Mouse (Mus musculus) midbrain, embryonic 14.5 days (tissue): ENCODE data around the gene Chaf1a. TPM values are rescaled to one million over a fixed set of nuclear protein-coding genes. Genes with fewer than 3 reads are reported as not detected.
"Not testable (repeated sequence)": the region's sequence is repeated elsewhere in the genome, so short reads cannot be mapped to it uniquely, and the experiment has no call there.

ENCODE experiments used
- ATAC-seq: fragments of 200-750 bp; cut with Nextera tagmentation; 2 replicates; pipeline ENCODE4 v1.8.0; 2017; ENCODE audit warnings: moderate number of reproducible peaks, moderate library complexity; ENCODE audit not compliant: low FRiP score, low TSS enrichment
- DNase-seq: peaks from one replicate; pipeline ENCODE4 v3.0.0-alpha.2; 2015
- H3K27ac ChIP-seq: fragments of 300-500 bp; sonication (generic); replicated peaks from 2 replicates; pipeline ENCODE4 v1.5.1; 2014; ENCODE audit warnings: mild to moderate bottlenecking, low read depth, low read length, moderate library complexity
- H3K27me3 ChIP-seq: fragments of 300-500 bp; sonication (generic); 2 replicates; pipeline ENCODE4 v1.6.1; 2014; ENCODE audit warnings: low read length, control low read depth, mixed read lengths; ENCODE audit not compliant: control insufficient read depth, insufficient read depth
- H3K36me3 ChIP-seq: fragments of 300-500 bp; sonication (generic); 2 replicates; pipeline ENCODE4 v1.6.1; 2014; ENCODE audit warnings: low read length, control low read depth; ENCODE audit not compliant: control insufficient read depth, insufficient read depth
- H3K4me1 ChIP-seq: fragments of 300-500 bp; sonication (generic); 2 replicates; pipeline ENCODE4 v1.6.1; 2014; ENCODE audit warnings: mild to moderate bottlenecking, antibody characterized with exemption, low read length, control low read depth; ENCODE audit not compliant: control insufficient read depth, insufficient read depth
- H3K4me2 ChIP-seq: fragments of 300-500 bp; sonication (generic); 2 replicates; pipeline ENCODE4 v1.6.1; 2014; ENCODE audit warnings: mild to moderate bottlenecking, low read length, moderate library complexity
- H3K4me3 ChIP-seq: fragments of 300-500 bp; sonication (generic); replicated peaks from 2 replicates; pipeline ENCODE4 v1.5.1; 2014; ENCODE audit warnings: low read depth, low read length
- H3K9ac ChIP-seq: fragments of 300-500 bp; sonication (generic); replicated peaks from 2 replicates; pipeline ENCODE4 v1.6.1; 2014; ENCODE audit warnings: mild to moderate bottlenecking, low read length, moderate library complexity
- H3K9me3 ChIP-seq: fragments of 300-500 bp; sonication (generic); 2 replicates; pipeline ENCODE4 v1.6.1; 2016; ENCODE audit warnings: low read length, control low read depth, mixed read lengths; ENCODE audit not compliant: control insufficient read depth
- WGBS: fragments of 180-500 bp; shearing (Covaris S2); extraction: QIAGEN DNeasy Blood & Tissue Kit; methylation state at CpG from one replicate; pipeline ENCODE4 v1.1.7; 2014; 5-methylcytosine and 5-hydroxymethylcytosine counted together
- polyA plus RNA-seq: library from polyadenylated mRNA; unstranded; fragments of >200 nt; fragmentation: Nextera tagmentation; extraction: Ambion mirVana; gene quantifications from 2 replicates; pipeline ENCODE4 v1.2.1, GENCODE M21; 2014

The Chaf1a gene
- polyA plus RNA-seq, 1 experiment from 2014 or later: 4.8 TPM

DNA sequence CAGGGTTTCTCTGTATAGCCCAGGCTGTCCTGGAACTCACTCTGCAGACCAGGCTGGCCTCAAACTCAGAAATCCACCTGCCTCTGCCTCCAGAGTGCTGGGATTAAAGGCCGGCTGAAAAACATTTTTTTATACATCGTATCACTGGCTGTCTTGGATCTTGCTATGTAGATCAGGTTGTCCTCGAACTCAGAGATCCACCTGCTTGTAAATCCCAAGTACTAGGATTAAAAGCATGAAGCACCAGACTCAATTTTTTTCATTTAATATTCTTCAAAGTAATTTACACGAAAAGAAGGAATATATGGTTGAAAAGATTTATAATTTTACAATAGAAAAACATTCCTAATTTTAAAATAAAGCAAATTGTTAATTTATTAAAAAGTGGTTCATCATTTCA lies 894 bp upstream of the Chaf1a start:
- Histone ChIP-seq H3K27me3 (no peaks in the 10 kb centered on the region), H3K9me3 (no peaks in the 10 kb centered on the region), H3K4me3 (peak overlapping the region; percentile 77), H3K36me3 (peaks cover 8% of the 10 kb centered on the region), H3K9ac (no peak overlapping the region), H3K4me1 (peaks cover 18% of the 10 kb centered on the region), H3K4me2 (peak overlapping the region; percentile 91), H3K27ac (no peak overlapping the region)
- no peak for ATAC-seq
- DNase-seq: no peak
- 83% methylated on average over 4 of the region's 4 CpGs for WGBS

DNA sequence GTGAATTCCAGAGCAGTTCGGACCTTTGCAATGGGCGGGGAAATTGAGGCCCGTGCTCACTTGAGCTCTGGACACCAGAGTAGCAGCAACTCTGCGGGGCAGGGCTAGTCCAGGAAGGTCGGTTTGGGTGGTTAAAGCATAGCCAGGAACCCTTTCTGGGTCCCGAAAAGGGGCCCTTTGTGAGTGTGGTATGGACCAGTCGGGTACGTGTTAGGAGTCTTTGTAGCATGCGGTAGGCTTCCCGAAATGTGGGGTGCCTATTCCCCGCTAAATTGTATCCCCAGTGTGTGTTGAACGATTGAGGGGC lies 571 bp downstream of the Chaf1a start:
- H3K36me3 ChIP-seq: peaks cover 2% of the 10 kb centered on the region; the same call in 1 of the 2 replicates
- no peak overlapping the region for H3K27ac ChIP-seq
- no peaks in the 10 kb centered on the region for H3K9me3 ChIP-seq
- H3K9ac ChIP-seq: peak overlapping the region; percentile 60
- peak overlapping the region; percentile 91 for H3K4me2 ChIP-seq
- H3K4me3 ChIP-seq: peak overlapping the region; percentile 77
- peaks cover 8% of the 10 kb centered on the region; the same call in 1 of the 2 replicates for H3K4me1 ChIP-seq
- DNase-seq (no peak), ATAC-seq (no peak)
- 3% methylated on average over 12 of the region's 12 CpGs for WGBS
- no peaks in the 10 kb centered on the region for H3K27me3 ChIP-seq

DNA sequence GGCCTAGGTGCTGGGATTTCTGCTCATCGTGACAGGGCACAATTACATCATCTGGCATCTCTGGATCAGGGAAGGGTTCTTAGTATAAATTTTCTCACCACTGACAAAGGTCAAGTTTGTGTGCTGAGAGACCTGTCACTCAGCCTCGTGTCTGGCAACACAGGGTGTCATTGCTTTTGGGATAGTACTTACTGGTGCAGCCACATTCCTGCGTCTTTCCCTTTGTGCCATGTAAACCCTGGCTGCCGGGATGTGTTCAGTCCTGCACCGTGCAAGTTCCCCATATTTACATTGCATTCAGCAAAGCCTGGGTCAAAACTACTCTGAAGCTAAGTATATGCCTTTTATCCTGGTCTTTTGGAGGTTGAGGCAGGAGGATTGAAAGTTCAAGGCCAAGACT lies 11.1 kb downstream of the Chaf1a start:
- no peak for DNase-seq
- ATAC-seq: no peak
- H3K9me3 ChIP-seq: no peaks in the 10 kb centered on the region
- H3K4me2 ChIP-seq: no peak overlapping the region
- peaks cover 15% of the 10 kb centered on the region for H3K36me3 ChIP-seq
- no peaks in the 10 kb centered on the region for H3K27me3 ChIP-seq
- 92% methylated on average over 5 of the region's 5 CpGs for WGBS
- no peak overlapping the region for H3K27ac ChIP-seq
- no peak overlapping the region for H3K9ac ChIP-seq
- H3K4me1 ChIP-seq: no peaks in the 10 kb centered on the region
- no peak overlapping the region for H3K4me3 ChIP-seq

DNA sequence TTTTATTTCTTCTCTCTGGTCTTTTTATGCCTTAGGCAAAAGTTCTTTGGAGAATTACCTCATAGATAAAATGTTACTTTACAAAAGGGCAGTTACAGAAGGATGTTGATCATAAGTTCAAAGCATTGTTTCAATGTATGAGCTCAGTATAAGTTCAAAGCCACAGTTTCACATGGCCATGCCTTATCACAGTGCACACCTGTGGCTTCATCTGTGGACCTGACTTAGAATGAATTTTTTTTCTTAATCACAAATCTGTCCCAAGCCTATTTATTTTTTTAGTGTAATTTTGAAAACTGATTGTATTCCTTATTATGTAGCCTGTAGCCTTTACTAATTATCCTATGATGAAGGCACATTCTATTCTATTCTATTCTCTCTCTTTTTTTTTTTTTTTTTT lies 14.7 kb downstream of the Chaf1a start:
- Histone ChIP-seq H3K9me3 (no peaks in the 10 kb centered on the region), H3K27ac (no peak overlapping the region), H3K9ac (no peak overlapping the region), H3K4me2 (no peak overlapping the region), H3K27me3 (no peaks in the 10 kb centered on the region), H3K36me3 (peaks cover 17% of the 10 kb centered on the region), H3K4me3 (no peak overlapping the region), H3K4me1 (no peaks in the 10 kb centered on the region)
- DNase-seq: no peak
- no peak for ATAC-seq

DNA sequence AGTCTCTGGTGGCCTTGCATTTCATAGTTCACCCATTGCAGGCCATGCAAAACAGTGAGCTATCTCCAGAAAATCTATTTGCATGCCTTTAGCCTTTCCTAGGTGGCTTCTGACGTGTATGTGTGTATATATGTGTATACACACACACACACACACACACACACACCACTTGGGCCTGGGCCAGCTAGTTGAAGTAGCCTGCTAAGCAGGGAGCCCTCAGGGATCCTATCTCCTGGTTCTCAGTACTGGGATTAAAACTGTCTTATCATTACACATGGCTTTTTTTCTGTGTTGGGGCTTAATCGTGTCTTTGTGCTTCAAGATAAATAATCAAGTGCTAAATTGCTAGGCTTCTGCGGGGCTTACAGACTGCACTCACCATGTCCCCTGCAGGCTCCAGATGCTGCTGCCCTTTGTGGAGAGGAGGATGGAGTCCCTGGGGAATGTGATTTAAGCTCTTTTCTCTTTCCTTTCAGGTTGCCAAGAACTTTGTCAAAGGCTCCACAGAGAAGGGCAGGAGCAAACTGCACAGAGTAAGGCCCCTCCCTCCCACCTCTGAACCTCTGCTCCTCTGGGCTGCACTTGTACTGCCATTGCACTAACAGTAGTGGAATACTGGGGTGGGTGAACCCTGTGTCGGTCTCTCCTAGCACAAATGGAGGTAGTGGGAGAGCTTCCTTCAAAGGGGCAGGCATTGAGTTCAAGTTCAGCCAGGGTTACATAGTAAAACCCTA lies 15.9 kb downstream of the Chaf1a start:
- Histone ChIP-seq H3K4me2 (no peak overlapping the region), H3K27me3 (no peaks in the 10 kb centered on the region), H3K4me1 (no peaks in the 10 kb centered on the region), H3K9me3 (no peaks in the 10 kb centered on the region), H3K36me3 (peaks cover 17% of the 10 kb centered on the region), H3K4me3 (no peak overlapping the region), H3K27ac (0 out of 2 replicates have a peak overlapping the region, but pooled peaks have one; percentile 26), H3K9ac (no peak overlapping the region)
- ATAC-seq: peak; percentile 65
- 53% methylated on average over 4 of the region's 4 CpGs for whole genome bisulfite sequencing
- peak; percentile 61 for DNase-seq

DNA sequence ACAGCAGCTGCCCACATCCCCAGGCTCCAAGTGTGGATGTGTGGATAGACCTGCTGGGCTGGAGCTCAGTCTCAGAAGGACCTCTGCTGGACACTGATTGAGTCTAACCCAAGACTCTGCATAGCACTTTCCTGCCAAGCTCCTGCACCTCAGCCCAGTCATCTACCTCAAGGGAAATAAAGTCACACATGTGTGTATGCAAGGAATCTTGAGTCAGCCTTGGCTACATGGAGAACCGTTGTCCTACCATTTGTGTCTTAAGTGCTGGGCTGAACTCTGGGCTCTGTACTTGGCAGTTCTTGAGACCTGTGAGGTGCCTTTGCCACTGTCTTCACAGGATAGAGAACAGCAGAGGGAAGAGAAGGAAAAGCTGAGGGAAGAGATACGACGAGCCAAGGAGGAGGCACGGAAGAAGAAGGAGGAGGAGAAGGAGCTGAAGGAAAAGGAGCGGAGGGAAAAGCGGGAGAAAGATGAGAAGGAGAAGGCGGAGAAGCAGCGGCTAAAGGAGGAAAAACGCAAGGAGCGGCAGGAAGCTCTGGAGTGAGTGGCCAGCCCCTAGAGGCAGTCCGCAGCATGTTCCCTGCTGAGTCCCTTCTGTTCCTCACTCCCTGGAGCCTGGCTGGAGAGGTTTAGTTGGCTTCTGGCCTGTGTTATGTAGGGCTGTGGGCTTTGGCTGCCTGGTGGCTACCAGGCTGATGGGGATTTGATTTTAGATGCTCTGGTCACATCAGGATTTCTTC lies 17.3 kb downstream of the Chaf1a start:
- Histone ChIP-seq H3K9me3 (no peaks in the 10 kb centered on the region), H3K4me2 (no peak overlapping the region), H3K36me3 (peaks cover 20% of the 10 kb centered on the region), H3K4me3 (no peak overlapping the region), H3K9ac (no peak overlapping the region), H3K4me1 (no peaks in the 10 kb centered on the region), H3K27ac (no peak overlapping the region), H3K27me3 (no peaks in the 10 kb centered on the region)
- WGBS: 79% methylated on average over 11 of the region's 11 CpGs
- ATAC-seq (no peak), DNase-seq (no peak)

DNA sequence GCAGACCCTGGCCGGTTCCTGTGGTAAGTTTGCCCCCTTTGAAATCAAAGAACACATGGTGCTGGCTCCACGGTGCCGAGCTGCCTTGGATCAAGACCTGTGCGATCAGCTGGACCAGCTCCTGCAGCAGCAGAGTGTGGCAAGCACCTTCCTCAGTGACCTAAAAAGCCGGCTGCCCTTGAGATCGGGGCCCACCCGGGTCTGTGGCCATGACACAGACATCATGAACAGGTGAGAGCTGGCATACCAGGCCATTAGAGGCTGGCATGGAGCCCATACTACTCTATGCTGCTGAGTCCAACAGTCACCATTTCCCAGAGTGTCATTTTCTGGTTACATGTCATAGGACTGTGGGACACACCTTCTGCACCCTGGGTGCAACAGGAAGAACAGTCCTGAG lies 21.8 kb downstream of the Chaf1a start:
- Histone ChIP-seq H3K27ac (no peak overlapping the region), H3K4me2 (no peak overlapping the region), H3K27me3 (no peaks in the 10 kb centered on the region), H3K36me3 (peaks cover 51% of the 10 kb centered on the region), H3K9ac (no peak overlapping the region), H3K4me1 (no peaks in the 10 kb centered on the region), H3K9me3 (no peaks in the 10 kb centered on the region), H3K4me3 (no peak overlapping the region)
- WGBS: 95% methylated on average over 7 of the region's 7 CpGs
- ATAC-seq: no peak
- no peak for DNase-seq

DNA sequence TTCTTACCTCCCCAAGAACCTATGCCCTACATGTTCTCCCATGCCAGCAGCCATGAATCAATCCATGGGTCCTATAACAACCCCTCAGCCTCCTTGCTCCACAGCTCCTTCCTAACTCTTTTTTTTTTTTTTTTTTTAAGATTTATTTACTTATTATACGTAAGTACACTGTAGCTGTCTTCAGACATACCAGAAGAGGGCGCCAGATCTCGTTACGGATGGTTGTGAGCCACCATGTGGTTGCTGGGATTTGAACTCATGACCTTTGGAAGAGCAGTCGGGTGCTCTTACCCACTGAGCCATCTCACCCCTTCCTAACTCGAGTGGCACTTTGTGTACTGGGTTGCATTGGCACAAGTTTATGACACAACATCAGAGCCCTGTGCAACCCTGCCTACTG lies 25.5 kb downstream of the Chaf1a start:
- not testable (repeated sequence) for H3K27ac ChIP-seq, H3K4me1 ChIP-seq, ATAC-seq, DNase-seq, H3K9me3 ChIP-seq, H3K4me3 ChIP-seq, H3K9ac ChIP-seq, H3K4me2 ChIP-seq, H3K27me3 ChIP-seq
- WGBS: 88% methylated on average over 6 of the region's 6 CpGs
- H3K36me3 ChIP-seq: peaks cover 74% of the 10 kb centered on the region

DNA sequence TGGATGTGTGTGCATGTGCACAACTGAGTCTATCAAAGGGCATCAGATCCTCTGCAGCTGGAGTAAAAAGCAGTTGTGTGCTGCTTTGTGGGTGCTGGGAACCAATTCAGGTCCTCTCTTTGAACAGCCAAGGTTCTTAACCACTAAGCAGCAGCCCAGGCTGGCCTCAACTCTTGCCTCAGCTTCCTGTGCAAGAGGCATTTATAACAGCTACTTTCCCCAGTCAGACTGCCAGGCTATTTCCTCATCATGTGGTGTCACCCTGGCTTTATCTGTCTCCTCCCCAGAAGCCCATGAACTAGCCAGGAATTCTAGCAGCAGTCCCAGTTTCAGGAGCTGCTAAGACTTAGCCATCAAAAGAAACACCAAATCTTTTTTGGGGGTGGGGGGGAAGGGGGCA lies 26.2 kb downstream of the Chaf1a start:
- no peak overlapping the region for H3K27ac ChIP-seq
- no peaks in the 10 kb centered on the region for H3K4me1 ChIP-seq
- no peak overlapping the region for H3K9ac ChIP-seq
- H3K4me2 ChIP-seq: no peak overlapping the region
- no peak overlapping the region for H3K4me3 ChIP-seq
- H3K27me3 ChIP-seq: no peaks in the 10 kb centered on the region
- DNase-seq (no peak), ATAC-seq (no peak)
- H3K36me3 ChIP-seq: peaks cover 81% of the 10 kb centered on the region
- no peaks in the 10 kb centered on the region for H3K9me3 ChIP-seq
